Mouse (Mus musculus): ENCODE data around the gene Rrp1. TPM values are rescaled to one million over a fixed set of nuclear protein-coding genes. Genes with fewer than 3 reads are reported as not detected.
"Not testable (repeated sequence)": the region's sequence is repeated elsewhere in the genome, so short reads cannot be mapped to it uniquely, and the experiment has no call there.

Gene Rrp1
- total RNA-seq, 2 experiments from 2014 or later: 113 to 119 TPM

DNA sequence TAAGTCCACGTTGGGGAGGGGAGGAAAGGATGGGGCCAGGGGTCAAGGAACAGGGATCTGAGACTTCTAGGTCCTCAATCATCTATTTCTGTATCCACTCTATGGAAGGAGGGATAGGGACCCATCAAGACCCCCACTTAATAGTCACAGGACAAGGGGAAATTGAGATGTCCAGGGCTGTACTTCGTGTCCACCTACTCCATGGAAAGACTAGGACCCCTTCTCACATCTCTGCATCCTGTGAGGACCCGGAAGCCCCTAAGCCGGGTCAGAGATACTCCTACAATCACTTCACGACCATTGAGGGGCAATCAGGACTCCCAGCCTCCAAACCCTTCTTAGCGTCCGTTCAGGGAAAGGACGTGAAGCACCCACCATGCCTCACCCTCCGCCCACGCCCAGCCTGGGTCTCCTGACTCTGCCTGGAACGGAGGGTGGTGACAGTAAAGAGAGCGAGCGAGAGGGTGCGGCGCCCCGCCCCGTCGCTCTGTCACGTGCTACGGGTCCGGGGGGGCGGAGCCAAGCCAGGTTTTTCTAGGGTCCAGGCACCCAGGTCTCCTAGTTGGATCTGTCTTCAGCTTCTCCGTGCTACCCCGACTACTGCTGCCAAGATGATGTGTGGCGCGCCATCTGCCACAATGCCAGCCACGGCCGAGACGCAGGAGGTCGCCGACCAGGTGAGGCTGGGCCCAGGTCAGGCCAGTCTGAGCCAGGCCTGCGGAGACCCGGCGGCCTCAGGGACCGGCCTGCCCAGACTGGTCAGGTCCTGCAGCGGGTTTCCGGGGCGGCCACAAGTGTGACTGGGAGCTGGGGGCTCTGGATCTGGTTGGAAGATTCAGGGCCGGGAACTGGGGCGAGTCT lies 12.6 kb upstream of the Rrp1 start, which contains the start of gene Cstb:
Gene Cstb, plus strand, starts transcription at position 489 of the 861 bp plus-strand sequence.
- peak; percentile 74 to 83 for DNase-seq (ENCODE audit: low spot score in 2 of 2)

DNA sequence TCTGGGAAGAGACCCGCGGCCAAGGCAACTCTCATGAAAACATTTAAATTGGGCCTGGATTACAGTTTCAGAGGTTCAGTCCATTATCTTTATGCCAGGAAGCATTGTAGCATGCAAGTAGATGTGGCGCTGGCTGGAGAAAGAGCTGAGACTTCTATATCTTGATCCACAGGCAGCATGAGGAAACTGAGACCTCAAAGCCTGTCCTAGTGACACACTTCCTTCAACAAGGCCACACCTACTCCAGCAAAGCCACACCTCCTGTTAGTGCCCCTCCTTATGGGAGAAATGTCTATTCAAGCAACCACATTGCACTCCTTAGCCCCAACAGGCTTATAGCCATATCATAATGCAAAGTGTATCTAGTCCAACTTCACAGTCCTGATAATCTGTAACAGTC lies 9.8 kb upstream of the Rrp1 start:
- no peak for DNase-seq (ENCODE audit: low spot score in 2 of 2)

DNA sequence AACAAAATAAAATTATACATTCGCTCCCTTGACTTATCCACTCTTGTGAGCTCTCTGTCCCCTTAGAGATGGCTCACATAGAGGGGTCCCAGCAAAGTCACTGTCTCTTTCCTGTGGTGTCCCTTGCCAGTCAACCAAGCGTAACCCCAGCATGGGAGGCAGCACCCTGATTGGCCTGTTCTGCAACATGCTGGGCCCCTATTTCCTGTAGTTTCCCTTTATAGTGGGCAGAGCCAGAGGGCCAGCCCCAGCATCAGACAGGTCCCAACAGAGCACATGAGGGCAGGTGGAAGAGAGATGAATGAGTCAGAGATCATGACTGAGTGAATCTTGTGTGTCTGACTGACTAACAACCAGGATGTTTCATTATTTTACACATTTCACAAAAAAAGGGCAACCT lies 8.1 kb upstream of the Rrp1 start:
- DNase-seq (ENCODE audit: low spot score in 2 of 2): no peak

DNA sequence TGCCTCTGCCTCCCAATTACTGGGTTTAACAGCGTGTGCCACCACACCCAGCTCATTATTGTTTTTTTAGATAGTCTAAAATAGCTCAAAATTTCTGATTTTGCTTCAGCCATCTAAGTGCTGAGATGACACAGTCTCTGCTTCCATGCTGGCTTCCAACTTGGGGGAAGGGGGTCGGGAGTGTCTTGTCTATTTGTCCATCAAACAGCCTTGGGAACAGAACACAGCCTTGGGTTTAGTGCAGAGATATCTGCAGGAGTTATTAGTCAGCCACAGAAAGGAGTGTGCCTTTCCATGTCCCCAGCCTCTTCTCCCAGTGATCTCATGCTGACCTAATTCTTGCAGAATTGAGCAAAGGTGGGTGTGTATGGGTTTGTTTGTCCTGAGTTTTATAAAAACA lies 5.9 kb upstream of the Rrp1 start:
- DNase-seq (ENCODE audit: low spot score in 2 of 2): no peak

DNA sequence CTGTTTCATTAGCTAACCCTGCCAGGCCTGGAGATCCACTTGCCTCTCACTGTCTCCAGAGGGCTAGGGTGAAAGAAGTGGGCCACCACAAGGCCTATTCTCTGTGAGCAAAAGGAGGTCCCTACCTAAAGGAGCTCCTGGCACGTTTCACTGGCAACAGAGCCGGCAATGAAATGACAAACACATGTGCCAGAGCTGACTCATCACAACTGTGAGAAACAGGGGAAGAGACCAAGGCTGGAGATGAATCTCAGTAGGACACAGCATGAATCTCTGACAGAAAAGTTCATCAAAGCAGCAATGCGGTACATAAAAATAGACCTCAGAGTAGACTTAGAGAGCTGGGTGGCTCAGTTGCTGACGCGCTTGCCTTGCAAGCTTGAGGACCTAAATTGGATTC lies 5.0 kb upstream of the Rrp1 start:
- no peak for DNase-seq (ENCODE audit: low spot score in 2 of 2)

DNA sequence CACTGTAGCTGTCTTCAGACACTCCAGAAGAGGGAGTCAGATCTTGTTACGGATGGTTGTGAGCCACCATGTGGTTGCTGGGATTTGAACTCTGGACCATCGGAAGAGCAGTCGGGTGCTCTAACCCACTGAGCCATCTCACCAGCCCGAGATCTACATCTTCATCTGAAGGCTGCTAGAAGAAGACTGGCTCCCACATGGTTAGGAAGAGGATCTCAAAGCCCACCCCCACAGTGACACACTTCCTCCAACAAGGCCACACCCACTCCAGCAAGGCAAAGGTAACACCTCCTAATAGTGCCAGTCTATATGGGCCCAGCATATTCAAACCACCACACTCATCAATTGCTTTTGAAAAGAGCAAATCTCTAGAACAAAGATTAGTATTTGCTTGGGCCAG lies 2.1 kb upstream of the Rrp1 start:
- DNase-seq (ENCODE audit: low spot score in 2 of 2): not testable (repeated sequence)

DNA sequence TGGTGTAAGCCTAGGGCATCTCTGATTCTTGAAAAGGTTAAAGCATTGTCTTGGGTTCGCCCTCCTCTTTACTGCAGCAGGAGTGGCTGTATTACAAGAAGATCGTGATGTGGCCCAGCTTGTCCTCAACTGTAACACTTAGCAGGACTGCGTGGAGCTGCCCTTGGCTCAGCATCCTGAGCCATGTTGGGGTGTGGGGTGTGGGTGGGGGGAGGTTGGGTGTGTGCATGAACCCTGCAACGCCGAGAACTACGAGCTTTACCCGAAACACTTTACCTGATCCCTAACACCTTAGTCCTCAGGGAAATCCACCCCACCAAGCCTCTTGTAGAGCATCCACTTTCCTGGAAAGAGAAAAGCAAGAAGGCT lies 293 bp upstream of the Rrp1 start:
- DNase-seq (ENCODE audit: low spot score in 2 of 2): no peak

DNA sequence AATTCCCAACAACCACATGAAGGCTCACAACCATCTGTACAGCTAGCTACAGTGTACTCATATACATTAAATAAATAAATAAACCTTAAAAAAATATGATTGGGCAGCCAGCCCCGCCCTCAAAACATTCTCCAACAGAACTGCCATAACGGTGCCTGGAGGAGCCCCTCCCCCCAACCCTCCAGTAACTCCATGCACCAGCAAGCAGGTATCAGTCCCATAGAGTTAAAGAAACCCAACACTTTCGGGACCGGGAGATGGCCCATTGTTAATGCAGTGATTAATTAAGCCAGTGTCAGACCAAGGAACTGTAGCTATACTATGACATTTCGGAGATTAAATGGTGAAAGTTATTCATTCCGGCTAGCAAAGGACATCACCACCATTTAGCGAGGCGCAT lies 992 bp downstream of the Rrp1 start:
- no peak for DNase-seq (ENCODE audit: low spot score in 2 of 2)

DNA sequence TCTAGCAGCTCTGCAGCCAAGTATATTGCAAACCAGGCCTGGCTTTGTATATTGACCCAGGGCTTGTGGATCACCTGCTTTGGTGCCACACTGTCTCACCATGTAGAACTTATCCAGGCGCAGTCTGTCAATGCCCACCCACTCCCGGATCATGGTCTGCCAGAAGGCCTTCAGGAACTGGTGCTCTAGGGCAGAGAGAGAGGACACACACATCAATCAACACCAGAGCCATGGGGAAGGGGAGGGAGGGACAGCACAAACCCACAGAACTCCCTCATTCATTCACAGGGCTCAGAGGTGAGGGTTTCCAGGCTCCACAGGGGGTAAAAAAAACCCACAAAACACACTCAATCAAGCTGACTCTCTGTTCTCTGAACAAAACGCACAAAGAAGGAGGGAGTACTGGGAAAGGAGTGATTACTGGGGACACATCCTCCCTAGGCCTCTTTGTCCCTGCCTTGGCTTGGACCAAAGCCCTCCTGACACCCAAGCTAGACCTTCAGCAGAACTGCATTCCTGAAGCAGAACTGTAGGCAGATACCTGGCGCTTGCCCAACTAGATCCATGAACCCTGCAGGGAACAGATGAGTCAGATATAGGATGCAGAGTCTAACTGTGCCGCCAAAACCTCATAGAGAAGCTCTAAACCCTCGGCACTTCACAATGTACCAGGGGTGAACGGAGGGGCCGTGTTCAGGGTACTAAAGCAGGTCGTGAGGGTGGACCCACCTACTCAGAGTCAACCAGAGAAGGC lies 3.6 kb downstream of the Rrp1 start:
- no peak for DNase-seq (ENCODE audit: low spot score in 2 of 2)

DNA sequence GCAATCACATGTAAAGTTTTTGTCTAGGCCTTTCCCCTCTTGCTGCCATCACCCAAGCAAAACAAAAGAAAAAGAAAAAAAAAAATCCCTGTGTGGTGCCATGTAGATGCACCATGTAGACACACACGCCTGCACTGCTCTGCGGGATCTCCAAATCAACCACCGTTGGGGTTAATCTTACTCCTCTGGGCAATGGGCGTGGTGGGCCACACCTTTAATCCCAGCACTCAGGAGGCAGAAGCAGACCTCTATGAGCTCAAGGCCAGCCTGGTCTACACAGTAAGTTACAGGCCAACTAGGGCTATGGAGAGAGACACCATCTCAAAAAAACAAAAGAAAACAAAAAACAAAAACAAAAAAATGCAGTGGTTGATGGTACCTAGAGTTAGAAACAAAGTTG lies 5.7 kb downstream of the Rrp1 start:
- no peak for DNase-seq (ENCODE audit: low spot score in 2 of 2)

DNA sequence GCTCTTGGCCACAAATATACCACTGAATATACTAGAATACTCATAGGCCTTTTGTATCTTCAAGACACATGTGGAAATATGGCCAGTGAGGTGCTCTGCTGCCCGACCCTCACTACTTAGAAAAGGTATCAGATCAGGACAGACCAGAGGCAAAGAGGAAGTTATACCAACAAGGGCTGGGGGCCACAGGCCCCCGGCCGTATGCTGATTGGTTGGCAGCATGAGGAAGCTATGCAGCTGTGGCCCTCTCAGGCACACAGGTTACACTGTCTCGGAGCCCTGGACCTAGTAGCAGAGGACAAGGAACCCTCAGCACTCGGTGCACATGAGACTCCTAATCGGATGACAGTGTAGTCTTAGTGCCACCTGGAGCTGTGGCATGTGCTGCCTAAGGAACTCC lies 6.7 kb downstream of the Rrp1 start:
- DNase-seq (ENCODE audit: low spot score in 2 of 2): no peak

DNA sequence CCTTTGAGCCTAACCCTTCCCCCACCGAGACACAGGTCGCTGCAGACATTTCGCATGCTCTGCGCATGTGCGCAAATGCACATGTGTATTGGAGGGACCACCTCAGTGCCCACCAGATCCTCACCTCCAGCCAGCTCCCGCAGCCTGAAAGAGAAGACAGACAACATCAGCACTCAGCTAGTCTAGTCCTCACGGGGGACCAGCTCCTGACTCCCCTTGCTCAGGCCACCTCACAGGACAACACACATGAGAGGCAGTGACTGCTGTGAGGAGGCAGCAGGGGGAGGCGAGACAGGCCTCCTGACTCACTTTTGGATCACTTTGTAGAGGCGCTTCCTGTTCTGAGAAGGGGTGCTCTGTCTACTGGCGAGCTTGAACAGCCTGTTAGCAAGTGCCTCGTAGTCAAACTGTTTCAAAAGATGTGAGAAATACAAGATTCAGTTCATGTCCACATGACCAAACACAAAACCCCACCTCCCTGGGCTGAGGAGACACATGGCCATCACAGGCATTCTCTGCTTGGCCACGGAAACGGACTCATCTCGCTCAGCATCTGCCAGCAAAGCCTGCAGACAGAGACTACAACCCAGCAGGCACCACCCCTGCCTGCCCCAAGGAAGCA lies 10.4 kb downstream of the Rrp1 start:
- no peak for DNase-seq (ENCODE audit: low spot score in 2 of 2)

DNA sequence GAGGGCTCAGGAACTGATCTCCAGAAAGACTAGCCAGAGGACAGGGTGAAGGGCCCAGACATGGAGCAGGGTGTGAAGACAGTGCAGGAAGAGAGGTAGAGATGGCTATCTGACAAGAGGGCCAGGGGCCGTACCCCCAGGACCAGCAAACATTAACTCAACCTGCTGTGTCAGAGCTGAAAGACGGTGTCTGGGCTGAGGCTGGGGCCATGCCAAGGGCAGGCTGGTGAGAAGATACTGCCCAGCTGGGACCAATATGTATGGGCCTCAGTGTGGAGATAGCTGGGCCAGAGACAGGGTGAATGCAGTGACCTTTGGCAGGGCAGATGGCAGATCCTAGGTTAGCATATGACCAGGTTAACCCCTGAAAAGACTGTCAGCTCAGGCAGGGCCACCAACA lies 11.7 kb downstream of the Rrp1 start:
- DNase-seq (ENCODE audit: low spot score in 2 of 2): no peak

DNA sequence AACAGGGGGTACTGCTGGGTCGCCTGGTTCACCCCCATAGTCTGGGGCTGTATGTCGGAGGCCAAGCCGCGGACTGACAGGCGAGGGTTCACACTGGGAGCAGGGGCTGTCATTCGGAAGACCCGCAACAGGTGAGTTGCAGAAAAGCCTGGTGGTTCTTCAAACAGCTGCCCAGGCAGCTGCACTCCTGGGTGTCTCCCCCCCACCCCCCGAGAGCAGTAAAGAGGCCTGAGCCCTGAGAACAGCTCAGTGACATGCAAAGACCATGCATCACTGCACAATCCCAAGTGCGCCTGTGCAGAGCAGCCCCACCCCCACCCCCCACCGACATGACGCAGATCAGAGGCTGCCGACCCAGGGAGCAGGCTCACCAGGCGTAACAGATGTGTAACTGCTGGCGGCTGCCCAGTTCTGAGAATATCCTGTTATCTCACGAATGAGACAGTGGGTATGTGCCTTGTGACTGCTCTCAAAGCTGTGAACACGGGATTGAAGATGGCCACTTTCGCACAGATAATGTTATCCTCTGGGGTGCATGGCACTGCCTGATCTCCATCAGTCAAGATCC lies 13.7 kb downstream of the Rrp1 start:
- no peak for DNase-seq (ENCODE audit: low spot score in 2 of 2)

DNA sequence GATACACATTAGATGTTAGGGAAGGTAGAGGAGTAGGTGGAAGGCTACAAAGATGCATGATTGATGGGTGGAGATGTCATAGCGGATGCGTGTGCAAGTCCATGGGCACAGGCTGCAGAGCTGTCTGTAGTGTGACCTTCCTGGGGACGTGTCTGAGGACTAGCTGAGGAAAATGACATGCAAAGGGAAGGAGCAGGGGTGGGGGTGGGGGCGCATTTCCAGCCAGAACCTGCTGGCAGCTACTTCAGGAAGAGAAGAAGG lies 16.3 kb downstream of the Rrp1 start:
- DNase-seq (ENCODE audit: low spot score in 2 of 2): no peak

DNA sequence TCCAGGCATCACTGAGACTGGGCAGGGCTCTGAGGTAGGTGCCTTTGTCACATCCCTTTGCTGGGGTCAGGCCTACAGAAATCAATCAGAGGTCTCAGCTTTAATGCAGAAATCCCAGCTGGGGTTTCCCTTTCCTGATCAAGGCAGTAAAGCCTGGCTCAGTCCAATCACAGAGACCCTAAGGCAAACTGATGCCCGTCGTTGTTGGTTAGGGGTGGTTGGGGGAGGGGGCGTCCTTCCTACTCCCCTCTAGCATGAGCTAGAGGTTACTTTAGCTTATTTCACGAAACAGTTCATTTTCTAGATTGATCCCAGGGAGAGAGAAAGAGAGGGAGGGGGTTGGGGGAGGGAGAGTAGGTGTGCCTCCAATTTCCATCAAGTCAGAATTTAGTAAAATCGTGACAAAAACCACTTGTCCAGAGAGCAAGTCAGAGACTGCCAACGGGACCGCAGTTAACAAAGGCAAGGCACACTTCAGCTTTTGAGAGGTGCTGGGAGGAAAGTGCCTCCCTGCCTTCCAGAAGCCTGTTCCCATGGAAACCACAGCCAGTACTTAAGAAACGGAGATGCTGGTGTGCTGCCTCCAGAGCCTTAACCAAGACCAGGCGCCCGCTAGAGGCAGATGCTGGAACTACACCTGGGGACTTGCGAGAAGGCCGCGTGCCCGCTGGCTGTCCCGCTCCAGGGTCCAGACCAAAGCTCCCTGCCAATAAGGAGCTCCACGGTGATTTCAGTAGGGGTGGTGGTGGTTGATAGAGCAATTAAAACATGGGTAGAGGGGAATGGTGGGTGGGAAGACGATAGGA lies 16.8 kb downstream of the Rrp1 start:
- peak; percentile 83 to 94 for DNase-seq (ENCODE audit: low spot score in 2 of 2)

DNA sequence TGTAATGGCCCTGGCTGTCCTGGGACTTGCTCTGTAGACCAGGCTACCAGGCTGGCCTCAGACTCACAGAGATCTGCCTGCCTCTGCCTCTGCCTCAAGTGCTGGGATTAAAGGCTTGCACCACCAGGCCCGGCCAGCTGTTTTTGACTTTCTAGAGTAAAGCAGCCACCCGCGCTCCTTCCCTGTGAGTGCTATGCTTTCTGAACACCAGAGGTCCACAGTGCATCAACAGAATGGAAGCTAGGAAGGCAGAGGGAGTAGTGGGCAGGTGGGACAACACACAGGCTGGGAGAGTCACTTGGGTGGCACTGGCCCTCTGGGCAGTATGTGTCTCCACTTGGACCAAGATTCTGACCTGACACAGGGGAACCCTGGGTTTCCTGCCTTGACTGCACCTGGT lies 17.5 kb downstream of the Rrp1 start:
- no peak for DNase-seq (ENCODE audit: low spot score in 2 of 2)

DNA sequence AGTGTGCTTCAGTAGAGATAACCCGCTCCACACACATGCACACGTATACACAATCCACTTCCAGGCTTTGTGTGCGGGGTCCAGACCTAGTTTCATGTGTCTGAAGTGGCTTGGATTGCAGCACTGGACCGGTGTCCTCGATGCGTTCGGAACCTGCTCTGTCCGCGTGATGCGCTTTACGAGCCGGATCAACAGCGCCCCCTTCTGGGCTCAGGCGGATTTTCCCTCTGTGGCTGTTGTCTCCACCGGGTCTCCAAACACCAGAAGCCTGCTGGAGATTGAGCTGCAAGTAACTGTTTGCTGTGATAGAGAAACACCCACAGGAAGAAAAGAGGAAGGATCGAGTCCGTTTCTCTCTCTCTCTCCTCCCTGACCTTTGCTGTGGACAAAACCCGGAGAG lies 20.8 kb downstream of the Rrp1 start:
- peak; percentile 72 to 80 for DNase-seq (ENCODE audit: low spot score in 2 of 2)

DNA sequence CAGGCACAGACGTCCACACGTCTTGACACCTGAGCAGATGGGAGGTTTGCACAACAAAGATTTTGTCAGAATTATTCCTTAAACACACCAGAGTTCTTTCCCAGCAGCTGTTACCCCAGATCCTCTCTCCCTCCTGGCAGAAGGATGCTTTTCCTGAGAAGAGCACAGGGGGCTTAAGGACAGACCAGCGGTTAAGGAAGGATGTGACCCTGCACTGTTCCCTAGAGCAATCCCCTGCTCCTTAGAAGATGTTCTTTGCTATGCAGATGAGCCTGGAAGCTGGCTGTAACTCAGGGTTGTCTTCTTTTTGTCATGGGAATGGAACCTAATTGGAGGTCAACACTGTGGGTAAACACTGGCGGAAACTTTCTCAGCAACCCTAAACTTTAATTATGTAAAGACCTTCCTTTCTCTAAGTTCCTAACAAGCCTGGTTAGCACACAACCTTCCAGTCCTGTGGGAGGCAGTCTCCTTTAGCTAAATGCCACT lies 21.8 kb downstream of the Rrp1 start:
- no peak for DNase-seq (ENCODE audit: low spot score in 2 of 2)

DNA sequence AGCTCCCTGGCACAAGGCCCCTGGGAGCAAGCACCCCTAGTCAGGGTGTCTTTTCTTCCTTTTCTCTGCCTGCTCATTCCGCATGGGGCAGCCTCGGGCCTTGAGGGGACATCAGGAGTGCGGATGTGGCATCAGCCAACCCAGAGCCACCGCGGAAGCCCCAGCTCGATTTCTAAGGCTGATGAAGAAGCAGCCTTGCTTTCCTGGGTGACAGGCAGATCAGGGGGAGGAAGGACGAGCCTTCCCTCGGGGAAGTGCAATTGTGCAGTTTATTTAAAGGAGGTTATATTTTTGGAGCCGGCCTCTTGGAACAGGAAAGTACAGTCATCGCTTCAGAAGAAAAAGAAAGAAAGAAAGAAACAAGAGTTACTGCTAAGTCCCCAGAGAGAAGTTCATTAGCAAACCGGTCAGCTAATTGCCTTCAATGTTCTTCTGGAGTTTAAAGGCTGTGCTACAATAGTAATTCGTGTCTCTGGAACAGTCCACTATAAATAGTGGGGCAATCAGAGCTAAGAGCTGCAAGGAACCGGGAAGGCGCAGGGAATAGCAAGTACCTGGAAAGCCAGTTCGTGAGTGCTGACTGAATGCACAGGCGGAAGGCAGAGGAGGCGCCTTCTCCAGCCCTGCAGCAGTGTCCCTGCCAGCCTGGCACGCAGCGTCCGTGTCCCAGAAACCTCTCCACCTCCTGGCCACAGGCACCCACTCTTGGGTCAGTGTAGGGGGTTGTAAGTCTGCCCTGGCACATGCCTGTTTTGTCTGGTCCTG lies 24.4 kb downstream of the Rrp1 start:
- DNase-seq (ENCODE audit: low spot score in 2 of 2): no peak

Data from gastrocnemius, postnatal 4 days (tissue).